Mouse (Mus musculus): ENCODE data around the gene Hist1h3e.

DNA sequence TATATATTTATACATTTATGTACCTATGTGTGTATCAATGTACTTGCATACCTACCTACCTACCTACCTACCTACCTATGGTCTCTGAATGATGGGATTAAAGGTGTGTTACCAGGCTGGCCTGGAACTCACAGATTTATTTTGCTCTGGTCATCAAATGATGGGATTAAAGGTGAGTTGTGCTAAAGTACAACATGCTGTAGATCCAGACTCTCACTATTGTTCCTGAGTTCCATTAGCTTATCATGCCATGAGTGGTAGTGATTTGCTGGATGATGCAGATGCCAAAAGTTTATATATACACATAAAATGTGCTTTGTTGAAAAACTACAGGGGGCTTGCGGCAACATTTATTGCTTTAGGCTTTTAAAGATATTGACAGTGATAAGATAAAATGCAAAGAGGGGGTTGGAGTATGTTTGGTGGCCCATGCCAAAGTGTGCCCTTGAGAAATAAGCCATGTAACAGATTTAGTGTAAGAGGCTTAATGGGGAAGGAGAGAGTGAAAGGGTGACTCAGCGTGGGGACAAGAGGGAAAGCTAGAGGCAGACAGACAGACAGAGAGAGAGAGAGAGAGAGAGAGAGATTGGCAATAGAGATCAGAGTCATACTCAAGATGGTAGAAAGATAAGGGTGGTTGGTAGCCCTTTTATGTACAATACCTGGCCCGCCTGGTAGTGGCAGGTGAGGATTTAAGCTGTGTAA lies 25.0 kb downstream of the Hist1h3e start:
- TF ChIP-seq CTCF (conservative IDR thresholded peaks at IDR 0.05; ENCODE audit: insufficient read depth, insufficient read length, low read depth, low read length) (no peak), POLR2A (IDR thresholded peaks at IDR 0.05; ENCODE audit: low read depth, low read length) (no peak)

Measured in kidney, adult 2 months (tissue).